Mouse (Mus musculus) midbrain, postnatal 0 days (tissue): ENCODE results near the gene Dop1b. TPM values are rescaled to one million over a fixed set of nuclear protein-coding genes. Genes with fewer than 3 reads are reported as not detected.

Experiments used
- ATAC-seq: fragments of 200-750 bp; cut with Nextera tagmentation; 2 replicates; pipeline ENCODE4 v1.8.0; 2017; ENCODE audit warnings: moderate number of reproducible peaks, mild to moderate bottlenecking, moderate TSS enrichment, moderate library complexity; ENCODE audit not compliant: low FRiP score
- DNase-seq: peaks from one replicate; pipeline ENCODE4 v3.0.0-alpha.2; 2015; ENCODE audit warnings: low spot score
- H3K27ac ChIP-seq: fragments of 300-500 bp; sonication (generic); 2 replicates; pipeline ENCODE4 v1.5.1; 2014; ENCODE audit warnings: low read depth, mild to moderate bottlenecking, low read length, mixed read lengths
- H3K27me3 ChIP-seq: fragments of 300-500 bp; sonication (generic); 2 replicates; pipeline ENCODE4 v1.6.1; 2014; ENCODE audit warnings: low read length, control low read depth, mixed read lengths; ENCODE audit not compliant: insufficient read depth
- H3K36me3 ChIP-seq: fragments of 300-500 bp; sonication (generic); 2 replicates; pipeline ENCODE4 v1.6.1; 2014; ENCODE audit warnings: low read length, control low read depth, mixed read lengths; ENCODE audit not compliant: insufficient read depth
- H3K4me1 ChIP-seq: fragments of 300-500 bp; sonication (generic); 2 replicates; pipeline ENCODE4 v1.6.1; 2014; ENCODE audit warnings: mild to moderate bottlenecking, control low read depth, antibody characterized with exemption, low read length, mixed read lengths; ENCODE audit not compliant: insufficient read depth
- H3K4me2 ChIP-seq: fragments of 300-500 bp; sonication (generic); 2 replicates; pipeline ENCODE4 v1.6.1; 2014; ENCODE audit warnings: low read depth, mild to moderate bottlenecking, low read length, mixed read lengths; ENCODE audit not compliant: poor library complexity, severe bottlenecking
- H3K4me3 ChIP-seq: fragments of 300-500 bp; sonication (generic); 2 replicates; pipeline ENCODE4 v1.5.1; 2014; ENCODE audit warnings: low read depth, mild to moderate bottlenecking, low read length, moderate library complexity
- H3K9ac ChIP-seq: fragments of 300-500 bp; sonication (generic); replicated peaks from 2 replicates; pipeline ENCODE4 v1.6.1; 2014; ENCODE audit warnings: mild to moderate bottlenecking, low read length, moderate library complexity, mixed read lengths; ENCODE audit not compliant: poor library complexity, severe bottlenecking
- H3K9me3 ChIP-seq: fragments of 300-500 bp; sonication (generic); 2 replicates; pipeline ENCODE4 v1.6.1; 2016; ENCODE audit warnings: low read length, control low read depth
- CTCF ChIP-seq: IDR thresholded peaks from 2 replicates; pipeline ENCODE4 v1.5.1; 2016; ENCODE audit warnings: antibody characterized with exemption, mild to moderate bottlenecking
- WGBS: fragments of 180-500 bp; shearing (Covaris S2); extraction: QIAGEN DNeasy Blood & Tissue Kit; methylation state at CpG from one replicate; pipeline ENCODE4 v1.1.7; 2014; 5-methylcytosine and 5-hydroxymethylcytosine counted together
- polyA plus RNA-seq: library from polyadenylated mRNA; unstranded; fragments of >200 nt; fragmentation: Nextera tagmentation; extraction: Ambion mirVana; gene quantifications from 2 replicates; pipeline ENCODE4 v1.2.1, GENCODE M21; 2015
- total RNA-seq: library from RNA; depleted of rRNA; stranded (reverse); fragments of >200 nt; gene quantifications from 2 replicates; pipeline ENCODE4 v1.2.3, GENCODE M21; 2014

Gene Dop1b
- total and polyA plus RNA-seq, 2 experiments from 2014 or later = 27.8 to 102 TPM

- Histone ChIP-seq H3K27ac (no peak overlapping the region), H3K36me3 (peaks cover 29% of the 10 kb centered on the region), H3K9me3 (no peaks in the 10 kb centered on the region), H3K9ac (no peak overlapping the region), H3K27me3 (no peaks in the 10 kb centered on the region), H3K4me2 (no peak overlapping the region), H3K4me3 (no peak overlapping the region), H3K4me1 (no peaks in the 10 kb centered on the region)
- no peak for DNase-seq
- TF ChIP-seq CTCF = no peak
- 84% methylated on average over 11 of the region's 11 CpGs for WGBS
- ATAC-seq = no peak
Observed at GRCm38 (mm10) chr16:93797841-93798492, 86.3 kb downstream of the Dop1b start.

- no peak overlapping the region for H3K4me2 ChIP-seq
- no peaks in the 10 kb centered on the region for H3K9me3 ChIP-seq
- H3K27me3 ChIP-seq = no peaks in the 10 kb centered on the region
- H3K9ac ChIP-seq = no peak overlapping the region
- WGBS = 69% methylated on average over 5 of the region's 5 CpGs
- ATAC-seq = no peak
- H3K4me1 ChIP-seq = no peaks in the 10 kb centered on the region
- no peak overlapping the region for H3K27ac ChIP-seq
- no peak for TF ChIP-seq CTCF
- no peak for DNase-seq
- peaks cover 32% of the 10 kb centered on the region for H3K36me3 ChIP-seq
- H3K4me3 ChIP-seq = no peak overlapping the region
Observed at GRCm38 (mm10) chr16:93798623-93799022, 86.9 kb downstream of the Dop1b start.

- DNase-seq = no peak
- Histone ChIP-seq H3K27me3 (no peaks in the 10 kb centered on the region), H3K9ac (no peak overlapping the region), H3K27ac (no peak overlapping the region), H3K9me3 (no peaks in the 10 kb centered on the region), H3K36me3 (peaks cover 37% of the 10 kb centered on the region), H3K4me2 (no peak overlapping the region), H3K4me3 (no peak overlapping the region), H3K4me1 (no peaks in the 10 kb centered on the region)
- ATAC-seq = no peak
- WGBS = 78% methylated on average over 3 of the region's 3 CpGs
- no peak for TF ChIP-seq CTCF
Observed at GRCm38 (mm10) chr16:93799071-93799470, 87.4 kb downstream of the Dop1b start.

- peaks cover 40% of the 10 kb centered on the region for H3K36me3 ChIP-seq
- H3K4me2 ChIP-seq = no peak overlapping the region
- no peak for TF ChIP-seq CTCF
- H3K4me1 ChIP-seq = no peaks in the 10 kb centered on the region
- H3K9ac ChIP-seq = no peak overlapping the region
- DNase-seq (no peak), ATAC-seq (no peak)
- no peaks in the 10 kb centered on the region for H3K9me3 ChIP-seq
- 95% methylated on average over 16 of the region's 16 CpGs for WGBS
- no peak overlapping the region for H3K27ac ChIP-seq
- no peaks in the 10 kb centered on the region for H3K27me3 ChIP-seq
- no peak overlapping the region for H3K4me3 ChIP-seq
Observed at GRCm38 (mm10) chr16:93799936-93800335, 88.2 kb downstream of the Dop1b start.

GRCm38 (mm10) chr16:93807167-93807566, 95.5 kb downstream of the Dop1b start:
- TF ChIP-seq CTCF = no peak
- no peak overlapping the region for H3K4me3 ChIP-seq
- no peak overlapping the region for H3K9ac ChIP-seq
- H3K27me3 ChIP-seq = no peaks in the 10 kb centered on the region
- ATAC-seq (no peak), DNase-seq (no peak)
- no peak overlapping the region for H3K27ac ChIP-seq
- H3K4me1 ChIP-seq = no peaks in the 10 kb centered on the region
- peaks cover 58% of the 10 kb centered on the region for H3K36me3 ChIP-seq
- 92% methylated on average over 6 of the region's 6 CpGs for WGBS
- H3K9me3 ChIP-seq = 0 out of 2 replicates have a peak, but pooled peaks cover 4% of the 10 kb centered on the region
- H3K4me2 ChIP-seq = no peak overlapping the region

GRCm38 (mm10) chr16:93807961-93808554, 96.4 kb downstream of the Dop1b start:
- Histone ChIP-seq H3K4me1 (no peaks in the 10 kb centered on the region), H3K9me3 (0 out of 2 replicates have a peak, but pooled peaks cover 4% of the 10 kb centered on the region), H3K9ac (no peak overlapping the region), H3K27ac (no peak overlapping the region), H3K27me3 (no peaks in the 10 kb centered on the region), H3K36me3 (peaks cover 61% of the 10 kb centered on the region), H3K4me3 (no peak overlapping the region), H3K4me2 (no peak overlapping the region)
- no peak for ATAC-seq
- DNase-seq = peak; percentile 64
- TF ChIP-seq CTCF = no peak
- WGBS = 39% methylated on average over 8 of the region's 8 CpGs
